Mouse (Mus musculus): ENCODE results near the gene Dip2a.

- TF ChIP-seq CTCF (IDR thresholded peaks at IDR 0.05; ENCODE audit: low read depth, low read length) (no peak), POLR2A (IDR thresholded peaks at IDR 0.05; ENCODE audit: extremely low read depth, insufficient read depth, low read length) (no peak)
Measured at GRCm38 (mm10) chr10:76368766-76369165, 23.7 kb upstream of the Dip2a start.
